Mouse (Mus musculus) heart, adult 2 months (tissue): ENCODE results near the gene Sgo1.
A peak's percentile ranks its signal among the peaks of the same experiment; 100 is the strongest.

Experiments
- CTCF ChIP-seq: fragments of 200-600 bp; IDR thresholded peaks from 2 replicates; pipeline ENCODE4 v1.8.1; 2022; ENCODE audit warnings: antibody characterized with exemption, mild to moderate bottlenecking, moderate library complexity
- EP300 ChIP-seq: fragments of 200-500 bp; IDR thresholded peaks from 2 replicates; pipeline ENCODE4 v1.6.1; 2011; ENCODE audit warnings: low read depth, low read length, control low read depth; ENCODE audit not compliant: insufficient read depth

GRCm38 (mm10) chr17:53694039-53694438 lies 4.9 kb upstream of the Sgo1 start:
- peak; percentile 72 for TF ChIP-seq CTCF
- TF ChIP-seq EP300, result no peak
